Mouse (Mus musculus) lung, adult 2 months (tissue): ENCODE results near the gene Pld4.

Source experiments
- CTCF ChIP-seq: fragments of 200-500 bp; IDR thresholded peaks from 2 replicates; pipeline ENCODE4 v1.5.1; 2011; ENCODE audit warnings: mild to moderate bottlenecking, low read length, control low read depth; ENCODE audit not compliant: insufficient read depth
- POLR2A ChIP-seq: fragments of 200-500 bp; IDR thresholded peaks from 2 replicates; pipeline ENCODE4 v1.6.1; 2011; ENCODE audit warnings: low read depth, mild to moderate bottlenecking, control low read depth, low read length, borderline replicate concordance; ENCODE audit errors: extremely low read depth

GRCm38 (mm10) chr12:112810092-112810885 is 49.8 kb downstream of the Pld4 start:
- TF ChIP-seq POLR2A (no peak), CTCF (no peak)
